Mouse (Mus musculus): ENCODE measurements around the gene Dnmbp.

Dnmbp gene

GRCm38 (mm10) chr19:43905985-43906384 lies 34.0 kb downstream of the Dnmbp start:
- DNase-seq, result no peak

- no peak for DNase-seq
Observed at GRCm38 (mm10) chr19:43905136-43905535, 34.9 kb downstream of the Dnmbp start.

- DNase-seq, result no peak
Observed at GRCm38 (mm10) chr19:43904327-43904726, 35.7 kb downstream of the Dnmbp start.

GRCm38 (mm10) chr19:43902887-43903286 lies 37.1 kb downstream of the Dnmbp start:
- DNase-seq, result no peak

- DNase-seq, result no peak
Observed at GRCm38 (mm10) chr19:43900690-43901089, 39.3 kb downstream of the Dnmbp start.

- DNase-seq, result no peak
Observed at GRCm38 (mm10) chr19:43898547-43898946, 41.4 kb downstream of the Dnmbp start.

- DNase-seq, result no peak
Observed at GRCm38 (mm10) chr19:43896441-43896840, 43.5 kb downstream of the Dnmbp start.

GRCm38 (mm10) chr19:43895951-43896350 lies 44.0 kb downstream of the Dnmbp start:
- DNase-seq, result no peak

GRCm38 (mm10) chr19:43894821-43895220 lies 45.2 kb downstream of the Dnmbp start:
- no peak for DNase-seq

GRCm38 (mm10) chr19:43894070-43894469 lies 45.9 kb downstream of the Dnmbp start:
- no peak for DNase-seq

- no peak for DNase-seq
Observed at GRCm38 (mm10) chr19:43890487-43890886, 49.5 kb downstream of the Dnmbp start.

GRCm38 (mm10) chr19:43887725-43888124 lies 52.3 kb downstream of the Dnmbp start:
- DNase-seq, result no peak

- DNase-seq, result no peak
Observed at GRCm38 (mm10) chr19:43887242-43887641, 52.7 kb downstream of the Dnmbp start.

GRCm38 (mm10) chr19:43886371-43887099 lies 53.5 kb downstream of the Dnmbp start:
- no peak for DNase-seq

- DNase-seq, result no peak
Observed at GRCm38 (mm10) chr19:43884668-43885498, 55.1 kb downstream of the Dnmbp start.

- DNase-seq, result no peak
Observed at GRCm38 (mm10) chr19:43882895-43883573, 57.0 kb downstream of the Dnmbp start.

- DNase-seq, result no peak
Observed at GRCm38 (mm10) chr19:43881615-43882014, 58.4 kb downstream of the Dnmbp start.

- no peak for DNase-seq
Observed at GRCm38 (mm10) chr19:43880420-43880819, 59.6 kb downstream of the Dnmbp start.

GRCm38 (mm10) chr19:43879401-43880212 lies 60.4 kb downstream of the Dnmbp start:
- peak; percentile 19 for DNase-seq

- DNase-seq, result peak; percentile 11
Observed at GRCm38 (mm10) chr19:43878111-43879092, 61.6 kb downstream of the Dnmbp start.

GRCm38 (mm10) chr19:43877364-43877763 lies 62.6 kb downstream of the Dnmbp start:
- DNase-seq, result no peak

Data from layer of hippocampus, adult 9-11 months (tissue).